Mouse (Mus musculus) spleen, postnatal 14 days (tissue): ENCODE data around the gene Plekha7.

ENCODE experiments used
- DNase-seq, 2 experiments: peaks; one replicate each; pipeline ENCODE4 v3.0.0; 2021 to 2022; ENCODE audit warnings: low spot score in 2 of 2

The Plekha7 gene

GRCm38 (mm10) chr7:116248536-116248935, 59.6 kb downstream of the Plekha7 start:
- no peak for DNase-seq

GRCm38 (mm10) chr7:116247377-116247729, 60.8 kb downstream of the Plekha7 start:
- no peak for DNase-seq

GRCm38 (mm10) chr7:116246696-116247376, 61.3 kb downstream of the Plekha7 start:
- no peak for DNase-seq

- DNase-seq = no peak
Measured at GRCm38 (mm10) chr7:116245815-116246695, 62.1 kb downstream of the Plekha7 start.

- no peak for DNase-seq
Measured at GRCm38 (mm10) chr7:116244302-116245165, 63.6 kb downstream of the Plekha7 start.

- no peak for DNase-seq
Measured at GRCm38 (mm10) chr7:116242810-116243209, 65.4 kb downstream of the Plekha7 start.

GRCm38 (mm10) chr7:116241601-116242000, 66.6 kb downstream of the Plekha7 start:
- no peak for DNase-seq

GRCm38 (mm10) chr7:116240791-116241474, 67.2 kb downstream of the Plekha7 start:
- no peak for DNase-seq

GRCm38 (mm10) chr7:116240353-116240752, 67.8 kb downstream of the Plekha7 start:
- no peak for DNase-seq

- no peak for DNase-seq
Measured at GRCm38 (mm10) chr7:116238320-116238719, 69.9 kb downstream of the Plekha7 start.

GRCm38 (mm10) chr7:116237157-116237981, 70.8 kb downstream of the Plekha7 start:
- DNase-seq = no peak

GRCm38 (mm10) chr7:116236608-116237007, 71.6 kb downstream of the Plekha7 start:
- no peak for DNase-seq

- DNase-seq = no peak
Measured at GRCm38 (mm10) chr7:116234287-116234806, 73.8 kb downstream of the Plekha7 start.

GRCm38 (mm10) chr7:116230811-116231609, 77.2 kb downstream of the Plekha7 start:
- no peak for DNase-seq

- DNase-seq = no peak
Measured at GRCm38 (mm10) chr7:116226877-116227282, 81.3 kb downstream of the Plekha7 start.

GRCm38 (mm10) chr7:116226316-116226715, 81.9 kb downstream of the Plekha7 start:
- no peak for DNase-seq

- DNase-seq = no peak
Measured at GRCm38 (mm10) chr7:116224543-116224942, 83.6 kb downstream of the Plekha7 start.

GRCm38 (mm10) chr7:116223010-116223783, 85.0 kb downstream of the Plekha7 start:
- DNase-seq = no peak
